Mouse (Mus musculus) liver, postnatal 0 days (tissue): ENCODE measurements around the gene Wdr92.

Source experiments
- CTCF ChIP-seq: sonication (generic); IDR thresholded peaks from 2 replicates; pipeline ENCODE4 v1.5.1; 2016; ENCODE audit warnings: antibody characterized with exemption, low read depth
- EP300 ChIP-seq: IDR thresholded peaks from 2 replicates; pipeline ENCODE4 v1.6.1; 2016; ENCODE audit warnings: antibody characterized with exemption, low read depth, mild to moderate bottlenecking

DNA sequence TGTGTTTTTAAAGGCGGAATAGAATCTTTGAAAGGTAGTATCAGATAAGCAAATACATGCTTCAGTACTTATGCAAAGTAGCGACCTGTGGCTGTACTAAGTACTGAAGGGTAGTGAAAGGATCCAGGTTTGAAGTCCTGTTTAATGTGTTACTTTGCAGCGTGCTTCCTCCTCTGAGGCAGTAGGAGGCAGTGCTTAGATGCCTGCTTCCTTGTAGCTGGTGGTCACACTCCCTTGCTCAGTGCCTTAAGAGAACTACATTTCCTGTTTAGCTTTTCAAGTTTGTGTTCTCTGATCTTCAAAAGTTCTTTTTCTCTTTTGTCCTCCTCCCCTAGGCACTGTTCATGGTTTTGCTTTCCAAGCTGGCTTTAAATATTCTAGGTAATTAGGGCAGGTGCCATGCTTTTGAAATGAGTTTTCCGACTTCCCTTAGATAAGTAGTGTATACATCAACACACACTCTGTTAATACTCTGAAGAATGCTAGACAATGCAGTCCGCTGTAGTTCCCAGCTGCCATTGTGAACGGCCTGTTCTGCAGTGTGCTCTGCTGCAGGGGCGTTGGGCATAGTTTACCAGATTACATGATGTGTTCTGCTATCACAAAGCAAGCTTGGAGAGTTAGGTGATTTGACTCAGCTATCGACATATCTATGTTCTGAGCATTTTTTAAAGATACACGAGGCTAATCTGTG is 10.4 kb downstream of the Wdr92 start:
- TF ChIP-seq CTCF, result peak; percentile 31
- no peak for TF ChIP-seq EP300
